Mouse (Mus musculus): Measurements from ENCODE around the gene Kcnd3.
A peak's percentile ranks its signal among the peaks of the same experiment; 100 is the strongest.

Kcnd3 gene

GRCm38 (mm10) chr3:105451627-105452555 lies at the start of gene Kcnd3:
TSS of gene Kcnd3 (plus strand) at chr3:105452330.
- DNase-seq: peak in 1 of 2 experiments; percentile 7

- DNase-seq: peak; percentile 11 to 38
Observed at GRCm38 (mm10) chr3:105402676-105403075, 49.5 kb upstream of the Kcnd3 start.

DNA sequence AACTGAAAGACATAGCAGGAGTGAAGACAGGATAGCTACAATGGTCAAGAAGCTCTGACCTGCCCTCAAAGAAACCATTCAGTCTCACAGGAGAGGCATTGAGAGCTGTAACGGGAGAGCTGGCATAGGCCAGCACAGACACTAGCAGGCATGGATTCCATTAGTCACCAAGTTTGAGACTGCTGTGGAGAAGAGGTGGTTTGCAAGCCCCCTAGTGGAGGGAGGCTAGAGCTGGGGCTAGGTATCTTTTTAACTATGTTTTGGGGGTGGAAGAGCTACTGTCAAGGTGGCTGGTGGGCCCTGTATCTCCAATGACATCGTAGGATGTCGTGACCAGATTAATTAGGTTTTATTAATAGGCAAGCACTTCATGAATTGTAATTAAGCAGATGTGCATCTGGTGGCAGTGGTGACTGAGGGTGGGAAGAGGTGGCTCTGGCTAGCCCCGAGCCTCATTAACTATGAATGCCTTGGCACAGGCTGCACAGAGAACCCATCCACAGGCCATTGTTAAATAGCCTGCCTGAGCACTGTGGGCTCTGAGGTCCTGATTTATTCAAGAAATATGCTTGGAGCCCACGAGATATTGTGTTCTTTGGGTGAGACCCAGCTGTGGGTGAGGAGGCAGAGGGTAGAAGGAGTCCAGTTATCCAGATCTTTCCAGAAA lies 48.6 kb upstream of the Kcnd3 start:
- DNase-seq: no peak

GRCm38 (mm10) chr3:105404077-105404446 lies 48.1 kb upstream of the Kcnd3 start:
- no peak for DNase-seq

- DNase-seq: peak; percentile 5 to 13
Observed at GRCm38 (mm10) chr3:105405516-105405915, 46.6 kb upstream of the Kcnd3 start.

DNA sequence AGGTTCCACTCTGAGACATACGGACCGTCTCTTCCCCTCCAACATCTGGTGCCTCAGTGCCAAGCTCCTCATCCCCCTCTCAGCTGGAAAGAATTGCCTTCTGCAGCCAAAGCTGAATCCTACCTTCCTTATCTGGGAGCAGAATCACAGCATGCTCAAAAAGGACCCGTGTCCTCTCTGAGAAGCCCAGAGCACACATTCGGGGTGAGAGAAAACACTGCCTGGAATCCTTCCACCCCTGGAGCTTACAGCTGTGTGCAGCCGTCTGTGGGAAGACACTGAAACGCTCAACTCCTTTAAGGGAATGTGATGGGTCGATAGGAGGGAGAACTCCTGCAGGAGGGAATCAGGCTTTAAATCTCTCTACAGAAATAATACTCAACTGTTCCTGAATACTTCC lies 46.1 kb upstream of the Kcnd3 start:
- peak; percentile 15 to 20 for DNase-seq

- DNase-seq: no peak
Observed at GRCm38 (mm10) chr3:105408211-105408610, 43.9 kb upstream of the Kcnd3 start.

DNA sequence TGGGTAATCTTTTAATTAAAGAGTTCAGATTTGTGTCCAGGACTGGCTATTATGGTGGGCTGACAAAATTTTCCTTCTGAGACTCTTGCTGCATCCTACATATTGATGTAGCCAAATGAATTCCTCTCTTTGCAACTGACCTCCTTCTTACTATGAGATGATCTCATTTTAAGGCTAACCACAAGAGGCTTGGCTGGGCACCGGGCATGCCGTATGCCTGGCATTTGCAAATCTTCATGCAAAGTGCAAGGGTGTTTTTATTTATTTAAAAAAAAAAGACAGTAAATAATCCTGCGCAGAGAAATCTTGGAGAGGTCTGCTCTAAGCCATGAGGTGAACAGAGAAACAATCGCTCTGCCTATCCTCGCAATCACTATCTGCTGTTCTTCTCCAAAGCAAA lies 41.3 kb upstream of the Kcnd3 start:
- DNase-seq: no peak

DNA sequence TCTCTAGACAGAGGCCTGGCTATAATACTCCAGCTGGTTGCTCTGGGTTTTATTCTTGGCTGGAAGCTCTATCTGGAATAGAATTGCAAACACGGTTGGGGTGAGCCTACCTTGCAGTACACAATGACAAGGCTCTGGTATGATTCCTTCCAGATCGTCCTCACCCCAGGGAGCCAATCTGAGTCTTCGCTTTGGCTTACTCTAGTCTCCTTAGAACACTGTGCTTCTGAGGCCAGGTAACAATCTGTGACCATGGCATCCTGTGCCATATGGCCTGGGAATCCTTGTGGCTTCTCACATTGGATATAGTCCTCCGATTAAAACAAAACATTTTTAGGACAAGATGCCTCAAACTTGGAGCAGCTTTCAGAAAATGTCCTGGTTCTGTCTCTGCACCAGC lies 40.4 kb upstream of the Kcnd3 start:
- no peak for DNase-seq

DNA sequence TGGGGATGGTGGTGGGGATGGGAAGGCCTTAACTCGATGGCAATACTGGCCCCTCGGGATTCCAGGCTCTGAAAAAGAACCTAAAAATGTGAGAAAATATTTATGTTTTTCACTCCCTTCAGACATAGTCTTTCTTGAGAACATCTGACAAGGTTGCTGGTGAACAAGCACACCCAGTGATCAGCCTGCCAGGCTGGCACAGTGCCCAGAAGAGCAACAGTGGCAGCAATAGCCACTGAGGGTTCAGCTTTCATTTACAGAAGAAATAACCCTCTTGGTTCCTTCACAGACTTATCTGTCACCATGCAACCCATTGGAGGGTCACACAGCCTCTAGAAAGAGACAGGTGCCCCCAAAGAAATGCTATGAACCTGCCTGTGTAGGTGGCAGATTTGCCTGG lies 39.9 kb upstream of the Kcnd3 start:
- no peak for DNase-seq

DNA sequence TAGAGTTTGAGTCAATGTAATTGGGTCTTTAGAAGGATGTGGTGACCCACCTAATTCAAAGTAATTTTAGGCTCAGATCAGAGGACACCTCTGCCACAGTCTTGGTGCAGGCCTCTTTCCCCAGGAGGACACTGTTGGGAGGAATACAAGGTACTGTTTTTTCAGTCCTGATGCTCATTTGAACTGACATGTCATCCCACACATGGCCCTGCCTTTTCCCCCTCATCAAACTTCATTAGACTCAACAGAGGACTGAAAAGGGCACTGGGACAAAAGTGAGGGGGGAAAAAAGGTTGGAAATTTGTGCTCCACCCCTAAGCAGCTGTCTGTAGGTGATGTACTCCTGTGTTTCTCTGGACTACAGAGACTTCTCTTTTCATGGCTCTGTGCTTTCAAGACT lies 39.4 kb upstream of the Kcnd3 start:
- DNase-seq: no peak

DNA sequence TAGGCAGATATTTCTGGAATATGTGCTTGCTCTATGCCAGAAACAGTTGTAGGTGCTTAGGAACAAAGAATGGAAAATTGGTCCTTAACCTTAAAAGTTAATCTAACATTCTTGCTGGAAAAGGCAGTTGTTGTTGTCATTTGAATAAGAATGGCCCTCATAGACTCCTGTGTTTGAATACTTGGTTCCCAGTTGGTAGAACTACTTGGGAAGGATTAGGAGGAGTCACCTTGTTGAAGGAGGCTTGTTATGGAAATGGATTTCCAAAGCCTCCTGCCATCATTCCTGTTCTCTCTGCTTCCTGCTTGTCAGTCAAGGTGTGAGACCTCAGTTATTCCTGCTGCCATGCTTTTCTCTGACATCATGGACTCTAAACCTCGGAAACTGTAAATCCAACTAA lies 33.7 kb upstream of the Kcnd3 start:
- DNase-seq: no peak

DNA sequence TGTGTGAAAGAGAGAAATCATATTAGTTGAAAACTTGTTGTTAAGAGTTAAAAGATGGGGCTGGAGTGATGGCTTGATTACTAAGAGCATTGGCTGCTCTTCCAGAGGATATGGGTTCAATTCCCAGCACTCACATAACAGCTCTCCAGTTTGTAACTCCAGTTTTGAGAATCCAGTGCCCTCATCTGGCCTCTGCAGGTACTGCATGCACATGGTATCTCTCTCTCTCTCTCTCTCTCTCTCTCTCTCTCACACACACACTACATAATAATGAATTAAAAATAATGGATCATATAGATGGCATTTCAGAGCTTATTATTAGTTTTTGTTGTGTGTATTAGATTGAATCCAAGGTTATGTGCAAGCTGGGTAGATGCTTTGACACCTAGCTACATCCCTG lies 29.7 kb upstream of the Kcnd3 start:
- DNase-seq: no peak

GRCm38 (mm10) chr3:105423427-105423826 lies 28.7 kb upstream of the Kcnd3 start:
- DNase-seq: no peak

GRCm38 (mm10) chr3:105428586-105428985 lies 23.5 kb upstream of the Kcnd3 start:
- no peak for DNase-seq

DNA sequence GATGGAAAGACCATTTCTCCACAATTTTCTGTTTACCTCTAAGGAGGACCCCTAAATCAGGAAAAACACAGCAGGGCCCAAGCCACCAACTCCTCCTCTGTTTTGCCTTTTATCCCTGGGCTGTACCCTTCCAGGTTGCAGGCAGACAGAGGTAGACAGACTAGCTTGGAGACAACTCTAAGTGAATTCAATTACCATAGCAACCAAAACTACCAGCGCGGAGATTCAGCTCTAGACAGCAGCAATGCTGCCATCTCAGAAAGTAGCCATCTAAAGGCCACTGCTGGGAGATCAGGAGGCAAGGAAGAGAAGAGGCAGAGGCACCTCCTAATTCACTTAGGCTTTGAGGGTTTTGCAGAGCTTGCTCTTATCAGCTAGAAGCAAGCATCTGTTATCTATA lies 15.7 kb upstream of the Kcnd3 start:
- DNase-seq: no peak

GRCm38 (mm10) chr3:105436971-105437370 lies 15.2 kb upstream of the Kcnd3 start:
- DNase-seq: no peak

GRCm38 (mm10) chr3:105440873-105441495 lies 11.1 kb upstream of the Kcnd3 start:
- no peak for DNase-seq

DNA sequence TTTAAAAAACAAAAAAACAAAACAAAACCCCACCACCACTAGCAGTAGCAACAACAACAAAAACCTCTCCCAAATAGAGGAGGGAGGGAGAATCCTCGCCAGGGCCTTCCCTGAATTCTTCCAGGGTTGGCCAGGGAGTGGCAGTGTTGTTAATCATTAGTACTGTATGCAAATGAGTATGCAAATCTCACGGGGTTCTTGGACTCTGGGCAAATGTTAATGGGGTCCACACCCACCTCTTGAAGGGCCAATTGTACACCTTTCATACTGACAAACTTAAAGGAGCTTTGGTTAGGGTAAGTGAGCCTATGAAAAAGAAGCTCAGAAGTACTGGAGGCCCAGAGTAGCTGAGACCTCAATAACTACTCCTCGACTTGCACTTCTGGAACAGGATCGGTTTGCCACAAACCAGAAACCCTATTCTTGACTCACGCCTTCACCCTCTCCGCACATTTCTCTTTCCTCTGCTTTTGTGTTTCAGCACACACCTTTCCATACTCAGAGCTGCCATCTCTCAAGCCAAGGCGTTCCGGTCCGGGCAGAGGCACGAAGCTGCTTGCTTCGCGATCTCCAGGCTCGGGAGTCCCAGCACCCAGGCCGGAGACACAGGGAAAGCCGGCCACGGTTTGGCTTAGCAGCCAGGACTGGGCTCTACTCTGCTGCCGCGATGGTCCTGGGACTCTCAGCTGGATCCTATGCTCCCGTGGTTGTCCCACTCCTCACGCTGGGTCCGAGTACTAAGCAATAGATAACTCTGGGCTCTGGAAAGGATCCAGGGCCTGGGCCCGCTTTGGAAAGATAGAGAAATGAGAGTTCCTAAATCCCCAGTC lies 1.3 kb upstream of the Kcnd3 start:
- peak; percentile 13 to 28 for DNase-seq

GRCm38 (mm10) chr3:105452556-105453213 lies 555 bp downstream of the Kcnd3 start:
- no peak for DNase-seq

DNA sequence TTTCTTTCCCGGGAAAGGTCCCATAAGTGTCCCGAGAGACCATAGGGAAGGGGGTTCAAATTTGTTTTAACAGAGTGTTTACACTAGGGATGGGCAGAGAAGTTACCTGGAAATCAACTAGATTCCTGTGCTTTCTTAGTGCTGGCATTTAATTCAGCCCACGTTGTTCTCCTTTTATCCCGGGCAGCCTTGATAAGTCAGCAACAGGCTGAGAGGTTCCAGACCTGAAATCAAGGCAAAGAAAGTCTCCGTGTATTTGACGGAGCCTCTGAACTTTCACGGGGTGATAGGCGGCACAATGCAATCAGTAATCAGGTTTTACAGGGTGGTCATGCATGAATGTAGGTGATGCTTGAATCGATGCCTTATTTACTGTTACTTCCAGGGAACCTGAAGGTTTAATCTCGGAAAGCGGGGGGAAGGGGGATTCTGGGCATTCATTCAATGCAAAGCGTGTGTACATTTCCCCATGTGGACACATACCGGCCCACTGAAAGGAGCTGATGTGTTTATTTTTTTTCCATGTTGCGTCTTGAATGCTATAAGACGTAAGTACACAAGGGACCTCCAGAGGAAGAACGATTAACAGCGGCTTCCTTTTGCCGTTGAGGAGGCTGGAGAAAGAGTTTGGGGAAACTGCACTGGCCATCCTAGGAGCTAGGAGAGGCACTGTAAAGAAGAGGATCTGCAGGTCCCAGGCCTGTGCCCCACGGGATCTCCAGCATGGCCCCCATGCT lies 1.3 kb downstream of the Kcnd3 start:
- no peak for DNase-seq

DNA sequence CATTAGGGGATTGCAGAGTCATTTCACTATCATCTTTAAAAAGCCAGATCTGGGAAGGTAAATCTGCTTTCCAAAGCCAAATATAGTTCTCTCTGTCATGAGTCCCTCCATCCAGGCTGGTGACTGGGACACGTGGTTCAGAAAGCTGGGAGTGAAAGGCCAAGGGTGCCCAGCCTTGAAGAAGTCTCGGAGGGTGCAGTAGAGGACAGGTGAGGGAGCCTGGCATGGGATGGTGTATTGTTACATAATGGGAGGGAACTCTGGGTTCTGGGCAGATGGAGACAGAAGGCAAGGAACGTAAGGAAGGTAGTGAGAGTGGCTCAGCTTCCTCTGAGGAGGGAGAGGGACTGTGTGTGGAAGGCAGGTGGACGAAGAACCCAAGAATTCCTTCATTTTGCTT lies 5.5 kb downstream of the Kcnd3 start:
- DNase-seq: no peak

Data from kidney, adult 8-10 months (tissue).